Mouse (Mus musculus): ENCODE data around the gene Usp49. TPM values are rescaled to one million over a fixed set of nuclear protein-coding genes. Genes with fewer than 3 reads are reported as not detected.

The Usp49 gene
- polyA plus RNA-seq (2012; rRNA removed), result 21.1 and 27.6 TPM in 2 replicates

DNA sequence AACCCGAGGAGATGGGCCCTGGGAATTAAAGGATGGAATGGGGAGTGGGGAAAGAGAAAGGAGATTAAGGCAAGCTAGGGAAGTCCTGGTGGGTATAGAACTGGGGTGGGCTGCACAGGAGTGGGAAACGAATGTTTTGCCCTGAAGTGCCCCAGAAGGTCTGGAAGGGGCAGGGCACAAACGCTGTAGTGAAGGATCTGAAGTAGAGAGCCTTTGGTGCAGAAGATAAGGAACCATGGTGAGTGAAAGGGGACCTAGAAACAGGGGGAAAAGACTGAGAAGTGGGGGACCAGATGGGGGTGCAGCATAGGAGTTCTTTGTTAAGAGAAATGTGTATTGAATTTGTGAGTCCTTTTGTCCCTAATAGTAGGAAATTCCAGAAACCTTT, at the start of gene Usp49:
Gene Usp49 (plus strand): TSS at position 13 of the 388 bp plus-strand sequence.

DNA sequence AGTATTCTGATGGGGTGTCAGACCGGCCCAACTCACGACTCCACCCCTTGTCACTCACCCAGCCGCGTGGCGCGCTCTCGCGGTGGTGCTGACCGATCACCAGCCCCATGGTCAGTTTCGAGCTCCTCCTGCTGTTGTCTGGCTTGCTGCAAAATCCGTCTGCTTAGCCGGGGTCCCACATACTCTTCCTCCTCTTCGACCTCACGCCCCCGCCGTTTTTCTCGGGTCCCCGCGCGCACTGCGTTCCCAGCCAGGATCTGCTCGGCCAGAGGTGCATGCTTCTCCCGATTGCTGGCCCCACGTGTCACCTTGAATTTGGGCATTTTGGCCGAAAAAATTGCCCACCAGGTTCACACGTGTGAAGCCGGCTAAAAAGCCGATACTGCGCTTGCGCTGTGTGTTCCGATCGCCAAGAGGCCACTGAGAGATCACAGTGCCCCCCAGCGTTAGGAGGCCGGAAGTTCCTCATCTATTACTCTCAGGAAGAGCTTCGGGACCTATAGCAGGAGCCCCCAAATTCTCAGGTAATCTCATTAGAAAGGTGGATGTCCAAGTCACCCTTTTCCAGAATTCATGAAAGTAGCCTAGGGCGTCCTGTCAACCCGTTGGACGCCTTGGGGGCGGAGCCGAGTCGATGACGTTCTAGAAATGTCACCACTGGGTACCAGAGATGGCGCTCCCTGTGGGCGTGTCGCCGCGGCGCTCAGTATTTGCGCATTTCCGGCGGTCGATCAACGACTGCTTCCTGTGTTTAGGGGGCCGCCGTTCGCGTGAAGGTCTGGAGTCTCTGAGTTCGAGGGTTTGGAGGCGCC, 19.4 kb upstream of the Usp49 start, which contains the start of the genes Bysl, Med20 and Gm20517:
Gene Bysl (minus strand): TSS at position 644 of the 812 bp plus-strand sequence.
Gene Med20 (plus strand): TSS at position 734 of the 812 bp plus-strand sequence.
Gene Gm20517 (plus strand): TSS at position 741 of the 812 bp plus-strand sequence.

DNA sequence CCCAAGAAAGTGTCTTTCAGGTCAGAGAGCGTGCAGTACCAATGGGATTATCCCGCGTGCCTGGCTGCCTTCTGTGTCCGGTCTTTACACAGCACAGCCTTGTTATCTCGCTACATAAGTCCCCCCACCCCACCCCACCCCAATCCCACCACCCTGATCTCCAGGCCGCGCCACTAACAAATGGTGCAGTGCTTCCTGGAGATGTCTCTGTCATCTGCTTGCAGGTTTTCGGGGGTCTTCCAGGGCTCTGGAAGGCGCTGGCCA, 57.8 kb downstream of the Usp49 start, which contains the start of gene Tomm6:
Gene Tomm6 (minus strand): TSS at position 43 of the 264 bp plus-strand sequence.

DNA sequence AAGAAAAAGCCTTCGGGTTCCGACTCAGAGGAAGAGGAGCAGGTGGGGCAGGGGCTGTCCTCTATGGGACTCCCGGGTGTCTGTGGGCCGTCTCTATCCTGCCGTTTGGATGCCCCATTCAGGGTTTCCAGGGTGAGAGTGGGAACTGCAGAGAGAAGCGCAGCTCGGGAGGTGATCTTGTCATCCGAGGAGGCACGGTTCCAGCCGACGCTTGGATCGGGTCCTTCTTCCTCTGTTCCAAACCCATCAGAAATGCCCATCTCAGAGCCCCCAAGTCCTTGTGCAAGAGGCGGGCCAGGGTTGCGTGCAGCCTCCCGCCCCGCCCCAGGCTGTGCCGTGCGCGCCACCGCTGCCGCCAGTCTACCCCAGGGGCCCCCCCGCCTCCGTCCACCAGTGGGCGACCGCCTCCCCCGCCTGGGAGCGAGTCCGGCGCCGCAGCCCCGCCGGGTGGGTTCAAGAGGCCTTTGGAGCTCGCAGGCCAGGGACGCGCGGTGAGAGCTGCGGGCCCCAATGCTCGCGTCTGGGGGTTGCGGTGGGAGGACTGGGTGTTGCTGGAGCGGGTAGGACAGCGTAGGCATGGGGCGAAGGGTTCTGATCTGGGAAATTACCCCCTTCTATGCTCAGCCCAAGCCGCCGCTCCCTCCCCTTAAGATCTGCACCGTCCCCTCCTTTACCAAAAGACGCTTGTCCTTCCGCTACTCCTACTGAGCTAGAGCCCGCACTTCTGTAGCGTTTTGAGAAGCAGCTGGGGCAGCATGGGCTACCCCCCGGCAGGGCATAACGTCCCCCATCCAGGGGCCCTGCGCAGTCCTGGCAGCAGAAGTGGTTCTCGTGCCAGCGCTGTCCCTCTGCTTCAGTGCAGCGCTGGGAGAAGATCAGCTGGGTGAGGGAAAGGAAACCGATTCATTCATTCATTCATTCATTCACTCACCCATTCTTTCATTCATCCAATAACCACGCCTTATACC, 58.4 kb downstream of the Usp49 start, which contains the start of gene Frs3:
Gene Frs3 (plus strand): TSS at position 423 of the 968 bp plus-strand sequence.

DNA sequence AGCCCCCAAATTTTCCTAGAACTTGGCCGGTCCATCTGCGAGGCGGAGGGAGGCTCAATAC, 63.8 kb downstream of the Usp49 start, which contains the start of gene Gm21981:
Gene Gm21981 (minus strand): TSS at position 14 of the 61 bp plus-strand sequence.

DNA sequence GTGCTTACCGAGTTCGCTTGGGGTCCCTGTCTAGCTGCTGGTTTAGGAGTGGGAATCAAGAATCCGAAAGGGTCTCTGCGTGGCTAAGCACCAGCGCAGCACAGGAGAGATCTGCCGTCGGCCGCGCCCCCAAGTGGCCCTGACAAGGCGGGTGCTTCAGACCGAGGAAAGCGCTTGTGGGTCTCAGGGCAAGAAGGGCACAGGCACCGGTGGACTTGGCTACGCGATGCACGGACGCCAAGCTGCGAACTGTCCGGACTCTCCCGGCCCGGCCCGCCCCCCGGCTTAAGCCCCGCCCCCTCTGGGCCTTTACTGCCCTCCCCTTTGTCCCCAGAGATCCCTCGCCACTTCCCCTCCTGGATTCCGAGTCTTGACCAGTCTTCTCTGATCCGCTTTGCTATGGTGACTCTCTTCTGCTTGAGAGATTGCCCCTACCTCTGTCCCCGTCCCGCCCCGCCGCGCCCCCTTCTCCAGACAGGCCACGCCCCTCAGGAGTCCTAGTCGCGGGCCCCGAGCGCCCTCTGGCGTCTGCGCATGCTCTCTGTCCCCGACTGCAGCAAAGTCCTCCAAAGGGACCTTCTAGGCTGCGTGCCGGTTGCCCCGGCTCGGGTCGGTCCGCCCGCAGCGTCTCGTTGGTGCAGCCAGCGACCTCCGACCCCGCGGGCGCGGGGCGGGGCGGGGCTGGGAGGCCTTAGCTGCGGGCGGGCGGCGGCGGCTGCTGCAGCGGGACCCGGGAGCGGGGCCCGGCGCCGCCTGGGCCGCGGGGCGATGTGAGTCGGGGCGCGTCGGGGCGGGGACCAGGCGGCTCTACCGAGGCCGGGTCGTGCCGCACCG, 64.2 kb downstream of the Usp49 start, which contains the start of gene Prickle4:
Gene Prickle4 (minus strand): TSS at position 234 of the 834 bp plus-strand sequence.

DNA sequence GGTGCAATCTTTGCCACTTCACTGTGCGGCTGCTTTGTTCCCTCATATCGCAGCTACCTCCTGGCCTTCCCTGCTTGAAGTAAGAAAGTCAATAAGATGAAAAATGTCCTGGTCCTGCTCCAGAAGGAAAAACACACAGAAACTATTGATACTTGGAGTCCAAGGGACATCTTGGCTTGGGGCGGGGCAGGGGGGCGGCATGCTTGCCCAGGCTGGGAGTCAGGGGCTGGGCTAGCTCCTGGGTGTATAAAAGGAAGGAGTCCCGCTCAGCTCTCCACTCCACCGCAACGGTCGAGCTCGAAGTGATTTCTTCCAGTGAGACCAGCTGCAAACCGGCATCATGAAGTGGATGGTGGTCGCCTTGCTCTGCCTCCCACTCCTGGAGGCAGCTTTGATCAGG, 96.1 kb downstream of the Usp49 start, which contains the start of gene Pgc:
Gene Pgc (plus strand): TSS at position 277 of the 400 bp plus-strand sequence.

Other genes starting within 250 kb of the Usp49 start
- gene Guca1b, start 245.3 kb upstream of the Usp49 start, polyA plus RNA-seq (2012; rRNA removed), result 1.1 and 1.3 TPM in 2 replicates
- gene Guca1a, start 230.1 kb upstream of the Usp49 start, polyA plus RNA-seq (2012; rRNA removed), result 0.99 and 2.2 TPM in 2 replicates
- gene AI661453, start 194.1 kb upstream of the Usp49 start, polyA plus RNA-seq (2012; rRNA removed), result 0.60 and 0.67 TPM in 2 replicates
- 0.05 and 0.15 TPM in 2 replicates for gene 1700001C19Rik, start 193.3 kb upstream of the Usp49 start, polyA plus RNA-seq (2012; rRNA removed)
- gene Taf8, start 128.4 kb upstream of the Usp49 start, polyA plus RNA-seq (2012; rRNA removed), result 47.4 and 48.0 TPM in 2 replicates
- gene Ccnd3, start 125.6 kb upstream of the Usp49 start, polyA plus RNA-seq (2012; rRNA removed), result 194 and 197 TPM in 2 replicates
- gene Bysl, start 19.2 kb upstream of the Usp49 start, polyA plus RNA-seq (2012; rRNA removed), result 23.2 and 24.1 TPM in 2 replicates
- 47.8 and 57.1 TPM in 2 replicates for gene Med20, start 19.1 kb upstream of the Usp49 start, polyA plus RNA-seq (2012; rRNA removed)
- gene Gm20517, start 19.1 kb upstream of the Usp49 start, polyA plus RNA-seq (2012; rRNA removed), result 2.2 and 4.3 TPM in 2 replicates
- gene Tomm6, start 57.7 kb downstream of the Usp49 start, polyA plus RNA-seq (2012; rRNA removed), result 104 and 158 TPM in 2 replicates
- 18.9 and 19.9 TPM in 2 replicates for gene Frs3, start 58.3 kb downstream of the Usp49 start, polyA plus RNA-seq (2012; rRNA removed)
- 0.94 and 2.4 TPM in 2 replicates for gene Gm21981, start 63.8 kb downstream of the Usp49 start, polyA plus RNA-seq (2012; rRNA removed)
- gene Prickle4, start 64.0 kb downstream of the Usp49 start, polyA plus RNA-seq (2012; rRNA removed), result 0.93 and 4.4 TPM in 2 replicates
- not detected in 2 replicates for gene Pgc, start 96.2 kb downstream of the Usp49 start, polyA plus RNA-seq (2012; rRNA removed)
- gene Tfeb, start 106.3 kb downstream of the Usp49 start, polyA plus RNA-seq (2012; rRNA removed), result 2.1 and 2.8 TPM in 2 replicates
- 80.5 and 157 TPM in 2 replicates for gene Mdfi, start 204.0 kb downstream of the Usp49 start, polyA plus RNA-seq (2012; rRNA removed)

Measured in central nervous system, embryonic 11.5 days (tissue).